Mouse (Mus musculus): ENCODE results near the gene Pa2g4.
"Not testable (repeated sequence)": the region's sequence is repeated elsewhere in the genome, so short reads cannot be mapped to it uniquely, and the experiment has no call there.

The Pa2g4 gene

DNA sequence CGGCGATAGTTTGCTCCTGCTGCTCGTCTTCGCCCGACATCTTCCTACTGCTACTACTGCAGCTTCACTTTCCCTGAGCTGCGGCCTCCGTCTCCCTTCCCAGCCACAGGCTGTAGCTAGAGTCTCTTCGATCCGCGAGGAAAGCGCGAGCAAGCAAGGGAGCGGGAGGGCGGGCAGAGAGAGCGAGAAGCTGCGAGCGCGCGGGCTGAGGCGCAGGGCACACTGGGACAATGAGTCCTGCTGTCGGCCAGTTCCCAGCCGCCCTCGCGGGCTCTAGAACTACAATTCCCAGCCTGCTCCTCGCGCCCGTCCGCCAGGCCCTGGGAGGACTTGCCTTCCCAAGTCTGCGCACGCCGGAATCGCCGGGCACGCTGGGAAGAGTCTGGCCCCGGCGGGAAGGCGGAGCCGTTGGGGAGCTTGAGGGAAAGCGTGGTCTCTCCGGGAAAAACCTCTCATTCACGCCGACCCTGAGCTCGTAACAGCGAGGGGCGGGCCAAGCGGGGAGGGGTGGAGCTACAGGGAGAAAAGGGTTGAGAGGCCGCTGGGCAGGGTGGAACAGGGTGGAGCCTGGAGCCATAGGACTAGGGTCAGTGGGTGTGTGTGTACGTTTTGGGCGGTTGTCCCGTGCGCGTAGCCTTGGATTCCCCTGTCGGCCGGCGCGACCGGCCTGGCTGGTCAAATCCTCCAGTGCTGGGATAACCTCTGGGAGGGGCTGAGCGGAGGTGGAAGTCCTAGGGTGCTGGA lies at the start of gene Pa2g4:
TSS of gene Pa2g4 (minus strand) at position 200 of the 744 bp plus-strand sequence.
- DNase-seq: peak; percentile 95

DNA sequence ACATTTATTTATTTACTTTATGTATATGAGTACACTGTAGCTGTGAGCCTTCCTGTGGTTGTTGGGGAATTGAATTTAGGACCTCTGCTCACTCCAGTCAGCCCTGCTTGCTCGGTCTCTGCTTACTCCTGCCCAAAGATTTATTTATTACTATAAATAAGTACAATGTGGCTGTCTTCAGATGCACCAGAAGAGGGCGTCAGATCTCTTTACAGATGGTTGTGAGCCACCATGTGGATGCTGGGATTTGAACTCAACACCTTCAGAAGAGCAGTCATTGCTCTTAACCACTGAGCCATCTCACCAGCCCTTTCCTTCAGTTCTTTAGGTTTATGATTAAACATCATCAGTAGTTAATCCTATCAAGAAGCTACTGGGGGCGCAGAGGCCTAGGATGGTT lies 49.1 kb upstream of the Pa2g4 start:
- DNase-seq: no peak

- DNase-seq: not testable (repeated sequence)
Observed at GRCm38 (mm10) chr10:128613820-128614219, 48.0 kb upstream of the Pa2g4 start.

DNA sequence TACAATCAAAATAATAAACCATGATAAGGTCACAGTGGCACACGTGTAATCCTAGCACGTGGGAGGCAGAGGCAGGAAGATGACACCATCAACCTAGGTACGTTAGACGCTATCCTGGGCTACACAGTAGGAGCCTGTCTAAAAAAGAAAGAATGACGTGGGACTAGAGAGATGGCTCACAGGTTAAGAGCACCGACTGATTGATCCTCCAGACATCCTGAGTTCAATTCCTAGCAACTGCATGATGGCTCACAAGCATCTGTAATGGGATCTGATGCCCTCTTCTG lies 47.3 kb upstream of the Pa2g4 start:
- DNase-seq: no peak

DNA sequence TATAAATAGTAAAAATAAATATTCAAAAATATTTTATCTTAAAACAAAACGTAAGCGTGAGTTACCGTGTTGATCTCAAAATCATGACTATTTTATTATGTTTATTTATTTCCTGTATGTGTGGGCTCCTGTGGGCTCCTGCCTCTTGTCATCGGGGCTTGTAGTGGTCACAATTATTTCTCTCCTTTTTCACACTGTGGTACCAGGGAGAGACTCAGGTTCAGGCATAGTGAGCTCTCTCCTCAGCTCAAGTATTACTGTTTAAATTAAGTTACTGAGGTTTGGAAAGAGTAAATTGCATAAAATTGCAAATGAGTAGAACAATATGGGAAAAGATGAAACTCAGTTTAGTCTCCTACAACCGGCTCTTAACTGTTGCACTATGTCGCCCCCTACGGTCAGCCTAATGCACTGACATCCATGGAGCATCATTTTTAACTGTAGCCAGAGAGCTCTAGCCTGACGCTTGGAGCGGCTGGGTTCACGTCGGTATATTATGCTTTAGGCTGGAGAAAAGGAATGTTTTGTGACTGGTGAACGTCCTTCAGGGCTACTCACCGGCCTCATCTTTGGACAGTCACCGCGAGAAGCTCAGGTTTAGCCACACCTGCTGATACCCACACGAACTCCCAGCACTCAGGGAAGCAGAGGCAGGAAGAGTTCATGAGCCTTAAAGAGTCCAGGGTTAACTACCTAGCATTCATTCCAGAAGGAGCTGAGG lies 46.8 kb upstream of the Pa2g4 start:
- DNase-seq: peak; percentile 84

DNA sequence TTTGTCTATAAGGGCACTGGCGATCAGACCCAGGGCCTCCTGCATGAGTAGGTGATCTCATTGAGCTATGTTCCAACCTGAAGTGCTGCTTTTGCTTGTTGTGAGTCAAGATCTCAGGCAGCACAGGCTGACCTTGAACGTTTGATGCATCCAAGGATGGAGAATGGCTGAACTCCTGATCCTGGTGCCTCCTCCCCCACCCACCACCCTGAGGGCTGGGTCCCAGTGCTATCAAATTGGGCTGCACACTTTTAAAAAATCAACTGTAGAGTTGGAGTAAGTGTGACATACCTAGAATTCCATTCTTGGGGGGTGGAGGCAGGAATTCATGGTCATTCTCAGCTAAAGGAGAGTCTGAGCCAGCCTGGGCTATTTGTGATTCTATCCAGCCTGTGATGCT lies 40.7 kb upstream of the Pa2g4 start:
- DNase-seq: no peak

- DNase-seq: no peak
Observed at GRCm38 (mm10) chr10:128602470-128603128, 36.8 kb upstream of the Pa2g4 start.

DNA sequence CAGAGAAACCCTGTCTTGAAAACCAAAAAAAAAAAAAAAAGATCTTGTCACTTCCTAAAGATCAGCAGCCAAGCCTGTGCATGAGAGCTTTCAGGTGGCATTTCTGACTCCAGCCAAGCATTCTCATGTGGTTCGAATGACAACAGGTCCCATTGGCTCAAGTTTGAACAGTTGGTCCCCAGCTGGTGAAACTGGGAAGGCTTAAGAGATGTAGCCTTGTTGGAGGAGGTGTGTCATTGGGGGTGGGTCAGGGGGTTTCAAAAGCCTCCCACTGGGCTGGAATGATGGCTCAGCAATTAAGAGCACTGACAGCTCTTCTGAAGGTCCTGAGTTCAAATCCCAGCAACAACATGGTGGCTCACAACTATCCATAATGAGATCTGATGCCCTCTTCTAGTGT lies 35.7 kb upstream of the Pa2g4 start:
- DNase-seq: no peak

GRCm38 (mm10) chr10:128598476-128598875 lies 32.7 kb upstream of the Pa2g4 start:
- no peak for DNase-seq

- DNase-seq: no peak
Observed at GRCm38 (mm10) chr10:128592797-128593196, 27.0 kb upstream of the Pa2g4 start.

- no peak for DNase-seq
Observed at GRCm38 (mm10) chr10:128591436-128591835, 25.6 kb upstream of the Pa2g4 start.

DNA sequence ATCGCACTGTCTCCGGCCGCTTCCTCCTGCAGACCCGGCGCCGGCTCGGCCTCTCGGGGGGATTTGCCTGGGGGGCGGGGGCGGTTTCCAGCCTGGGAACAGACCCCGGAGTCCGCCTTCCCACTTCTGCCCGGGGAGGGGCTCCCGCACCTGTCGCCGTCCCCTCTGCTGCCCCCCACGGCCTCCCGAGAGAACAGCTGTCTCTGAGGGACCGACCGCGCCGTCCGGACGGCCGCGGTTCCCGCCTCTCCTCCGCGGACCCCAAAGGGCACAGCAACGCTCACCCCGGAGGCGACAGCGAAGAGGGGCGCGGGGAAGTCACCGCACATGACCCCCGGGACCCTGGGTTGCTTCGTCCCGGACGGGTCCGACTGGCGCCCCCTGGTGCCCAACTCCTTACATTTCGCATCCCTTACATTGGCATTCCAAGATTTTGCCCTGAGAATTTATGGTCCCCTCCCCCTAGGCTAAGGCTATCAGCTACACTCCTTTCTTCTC lies 24.5 kb upstream of the Pa2g4 start:
- DNase-seq: peak; percentile 77

DNA sequence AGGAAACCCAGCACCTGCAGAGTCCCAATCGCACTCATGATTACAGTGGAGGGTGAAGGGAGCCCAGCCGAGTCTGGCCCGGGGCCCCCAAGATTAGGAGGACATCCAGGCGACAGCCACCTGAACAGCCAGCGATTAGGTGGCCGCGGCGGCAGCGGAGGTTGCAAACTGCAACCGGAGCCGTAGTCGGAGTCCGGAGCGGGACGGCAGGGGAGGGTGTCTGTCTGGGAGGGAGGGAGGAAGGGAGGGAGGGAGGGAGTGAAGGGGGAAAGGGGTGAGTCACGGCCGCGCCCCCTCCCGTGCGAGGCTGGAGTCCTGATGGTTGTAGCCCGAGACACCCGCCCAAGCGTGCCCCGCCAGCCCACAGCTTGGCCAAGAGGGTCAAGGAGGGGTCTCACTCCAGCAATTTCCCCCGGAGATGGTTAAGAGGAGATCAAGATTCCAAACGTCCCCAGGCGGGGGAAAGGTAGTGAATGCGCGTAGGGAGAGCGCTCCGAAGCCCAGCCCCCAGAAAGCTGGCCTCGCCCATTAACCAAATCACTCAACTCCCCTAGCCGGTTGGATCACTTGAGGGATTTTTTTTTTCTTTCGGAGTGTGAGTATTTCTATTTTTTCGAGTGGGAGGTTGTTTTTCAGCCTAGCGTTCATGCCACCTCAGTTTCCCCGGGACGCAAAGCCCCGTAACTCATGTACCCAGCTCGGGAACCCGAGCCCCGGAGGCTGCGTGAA lies 23.8 kb upstream of the Pa2g4 start, which contains the start of gene Erbb3:
TSS of gene Erbb3 (minus strand) at position 189 of the 729 bp plus-strand sequence.
- peak; percentile 6 for DNase-seq

- DNase-seq: no peak
Observed at GRCm38 (mm10) chr10:128588775-128589463, 23.1 kb upstream of the Pa2g4 start.

- DNase-seq: no peak
Observed at GRCm38 (mm10) chr10:128588136-128588535, 22.3 kb upstream of the Pa2g4 start.

- DNase-seq: no peak
Observed at GRCm38 (mm10) chr10:128587697-128588096, 21.9 kb upstream of the Pa2g4 start.

DNA sequence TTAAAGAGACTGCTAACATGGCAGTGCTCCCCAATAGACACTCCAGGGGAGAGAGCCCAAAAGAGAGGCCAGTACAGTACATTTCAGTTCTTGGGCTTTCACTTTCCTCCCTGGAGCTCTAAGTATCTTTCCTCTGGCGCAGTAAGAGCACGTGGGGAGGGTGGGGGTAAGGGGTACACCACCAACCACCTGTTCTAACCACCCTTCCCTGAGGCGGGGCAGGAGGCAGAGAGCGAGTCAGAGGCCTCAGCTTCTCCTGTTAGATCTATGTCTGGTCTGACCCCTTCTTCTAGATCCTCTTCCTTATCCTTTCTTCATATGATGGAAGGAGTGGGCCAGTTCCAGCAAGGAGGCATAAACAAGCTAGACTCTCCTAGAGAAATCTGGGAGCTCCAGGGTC lies 21.3 kb upstream of the Pa2g4 start:
- no peak for DNase-seq

DNA sequence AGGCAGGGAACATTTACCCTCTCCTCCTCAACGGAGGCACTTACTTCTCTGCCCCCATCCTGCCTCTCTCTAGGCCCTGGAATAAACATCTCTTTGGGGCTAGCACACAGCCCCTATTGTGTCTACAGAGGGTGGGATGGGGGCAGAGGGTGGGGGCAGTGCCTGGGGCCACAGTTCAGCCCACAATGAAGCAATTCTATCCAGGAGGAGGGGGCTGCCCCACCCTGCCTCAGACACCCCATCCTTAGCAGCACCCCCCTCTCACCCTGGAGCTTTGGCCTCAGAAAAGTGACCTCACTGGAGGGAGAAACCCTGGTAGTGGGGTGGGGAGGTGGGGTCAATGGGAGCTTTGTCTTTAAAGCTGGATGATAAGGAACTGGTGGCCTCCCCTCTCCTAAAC lies 20.8 kb upstream of the Pa2g4 start:
- no peak for DNase-seq

- no peak for DNase-seq
Observed at GRCm38 (mm10) chr10:128584386-128584785, 18.6 kb upstream of the Pa2g4 start.

GRCm38 (mm10) chr10:128583644-128584043 lies 17.9 kb upstream of the Pa2g4 start:
- no peak for DNase-seq

DNA sequence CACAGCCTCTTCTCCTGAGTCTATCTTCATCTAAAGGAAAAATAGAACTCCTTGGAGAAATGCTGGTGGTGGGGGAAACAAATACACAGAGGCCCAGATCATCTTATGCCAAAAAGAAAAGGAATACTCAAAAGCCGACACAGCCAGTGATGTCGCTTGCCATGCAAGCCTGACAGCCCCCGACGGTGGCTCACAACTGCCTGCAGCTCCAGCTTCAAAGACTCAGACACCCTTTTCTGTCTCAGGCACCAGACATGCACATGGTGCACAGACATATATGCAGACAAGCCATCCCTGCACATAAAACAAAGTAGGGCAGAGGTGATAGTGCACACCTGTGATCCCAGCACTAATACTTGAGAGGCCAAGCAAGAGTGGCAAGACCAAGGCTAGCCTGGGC lies 13.9 kb upstream of the Pa2g4 start:
- DNase-seq: no peak

DNA sequence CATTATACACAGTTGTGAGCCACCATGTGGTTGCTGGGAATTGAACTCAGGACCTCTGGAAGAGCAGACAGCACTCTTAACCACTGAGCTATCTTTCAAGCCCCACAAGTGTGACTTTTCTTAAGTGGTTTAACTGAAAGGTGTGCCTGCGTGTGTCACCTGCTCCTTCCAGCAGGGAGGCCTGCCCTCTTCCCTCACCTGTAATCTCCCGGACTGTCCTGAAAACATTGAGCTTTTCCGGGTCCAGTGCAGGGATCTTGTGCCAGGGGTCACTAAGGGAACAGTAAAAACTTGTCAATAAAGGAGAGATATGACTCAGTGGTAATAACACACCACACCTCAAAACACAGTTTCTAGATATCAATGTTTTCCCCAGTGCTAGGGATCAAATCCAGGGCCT lies 13.5 kb upstream of the Pa2g4 start:
- no peak for DNase-seq

- no peak for DNase-seq
Observed at GRCm38 (mm10) chr10:128578330-128578729, 12.5 kb upstream of the Pa2g4 start.
